Mouse (Mus musculus) neural tube, embryonic 11.5 days (tissue): ENCODE data around the gene Foxn3. TPM values are rescaled to one million over a fixed set of nuclear protein-coding genes. Genes with fewer than 3 reads are reported as not detected.

Experiments used
- ATAC-seq: fragments of 200-750 bp; cut with Nextera tagmentation; 2 replicates; pipeline ENCODE4 v1.8.0; 2017; ENCODE audit warnings: moderate number of reproducible peaks, mild to moderate bottlenecking, moderate TSS enrichment, moderate library complexity; ENCODE audit not compliant: insufficient read depth, low FRiP score, low TSS enrichment
- DNase-seq: peaks from one replicate; pipeline ENCODE4 v3.0.0-alpha.2; 2015; ENCODE audit warnings: low spot score
- H3K27ac ChIP-seq: fragments of 300-500 bp; sonication (generic); 2 replicates; pipeline ENCODE4 v1.5.1; 2014; ENCODE audit warnings: low read depth, mild to moderate bottlenecking, low read length
- H3K27me3 ChIP-seq: fragments of 300-500 bp; sonication (generic); 2 replicates; pipeline ENCODE4 v1.6.1; 2014; ENCODE audit warnings: mild to moderate bottlenecking, low read length, mixed read lengths; ENCODE audit not compliant: control insufficient read depth, insufficient read depth
- H3K36me3 ChIP-seq: fragments of 300-500 bp; sonication (generic); 2 replicates; pipeline ENCODE4 v1.6.1; 2014; ENCODE audit warnings: mild to moderate bottlenecking, low read length, moderate library complexity, mixed read lengths; ENCODE audit not compliant: control insufficient read depth, insufficient read depth
- H3K4me1 ChIP-seq: fragments of 300-500 bp; sonication (generic); 2 replicates; pipeline ENCODE4 v1.6.1; 2014; ENCODE audit warnings: low read length, mixed read lengths; ENCODE audit not compliant: control insufficient read depth, insufficient read depth
- H3K4me2 ChIP-seq: fragments of 300-500 bp; sonication (generic); 2 replicates; pipeline ENCODE4 v1.6.1; 2014; ENCODE audit warnings: low read depth, mild to moderate bottlenecking, moderate library complexity
- H3K4me3 ChIP-seq: fragments of 300-500 bp; sonication (generic); 2 replicates; pipeline ENCODE4 v1.5.1; 2014; ENCODE audit warnings: low read depth, low read length
- H3K9ac ChIP-seq: fragments of 300-500 bp; sonication (generic); 2 replicates; pipeline ENCODE4 v1.6.1; 2014; ENCODE audit warnings: mild to moderate bottlenecking, low read length
- H3K9me3 ChIP-seq: fragments of 300-500 bp; sonication (generic); 2 replicates; pipeline ENCODE4 v1.6.1; 2016; ENCODE audit warnings: low read length; ENCODE audit not compliant: control insufficient read depth
- WGBS: fragments of 180-500 bp; shearing (Covaris S2); extraction: QIAGEN DNeasy Blood & Tissue Kit; methylation state at CpG from one replicate; pipeline ENCODE4 v1.1.7; 2014; 5-methylcytosine and 5-hydroxymethylcytosine counted together
- polyA plus RNA-seq: library from polyadenylated mRNA; unstranded; fragments of >200 nt; fragmentation: Nextera tagmentation; extraction: Ambion mirVana; gene quantifications from 2 replicates; pipeline ENCODE4 v1.2.1, GENCODE M21; 2014

The Foxn3 gene
- polyA plus RNA-seq, 1 experiment from 2014 or later, result 85.8 TPM

- no peak for DNase-seq
- Histone ChIP-seq H3K4me2 (no peak overlapping the region), H3K9me3 (no peaks in the 10 kb centered on the region), H3K27ac (no peak overlapping the region), H3K9ac (no peak overlapping the region), H3K4me1 (0 out of 2 replicates have a peak, but pooled peaks cover 3% of the 10 kb centered on the region), H3K27me3 (no peaks in the 10 kb centered on the region), H3K4me3 (no peak overlapping the region), H3K36me3 (no peaks in the 10 kb centered on the region)
- ATAC-seq, result no peak
- 88% methylated on average over 7 of the region's 7 CpGs for WGBS
Measured at GRCm38 (mm10) chr12:99543421-99544195, 19.8 kb downstream of the Foxn3 start.

GRCm38 (mm10) chr12:99540201-99540600, 23.2 kb downstream of the Foxn3 start:
- 96% methylated on average over 4 of the region's 4 CpGs for WGBS
- H3K27ac ChIP-seq, result no peak overlapping the region
- no peak overlapping the region for H3K4me3 ChIP-seq
- H3K9me3 ChIP-seq, result peaks cover 4% of the 10 kb centered on the region
- H3K4me1 ChIP-seq, result no peaks in the 10 kb centered on the region
- H3K36me3 ChIP-seq, result no peaks in the 10 kb centered on the region
- no peak overlapping the region for H3K4me2 ChIP-seq
- no peak overlapping the region for H3K9ac ChIP-seq
- ATAC-seq, result no peak
- no peaks in the 10 kb centered on the region for H3K27me3 ChIP-seq
- DNase-seq, result no peak

GRCm38 (mm10) chr12:99537316-99537715, 26.1 kb downstream of the Foxn3 start:
- ATAC-seq, result no peak

GRCm38 (mm10) chr12:99536426-99536825, 27.0 kb downstream of the Foxn3 start:
- Histone ChIP-seq H3K4me1 (no peaks in the 10 kb centered on the region), H3K4me2 (no peak overlapping the region), H3K4me3 (no peak overlapping the region), H3K27me3 (no peaks in the 10 kb centered on the region), H3K9me3 (peaks cover 4% of the 10 kb centered on the region), H3K9ac (no peak overlapping the region), H3K27ac (no peak overlapping the region), H3K36me3 (no peaks in the 10 kb centered on the region)
- WGBS, result 95% methylated on average over 5 of the region's 5 CpGs
- ATAC-seq, result no peak
- no peak for DNase-seq

More at GRCm38 (mm10) chr12:99537316-99537715, 26.1 kb downstream of the Foxn3 start:
- Histone ChIP-seq H3K36me3 (no peaks in the 10 kb centered on the region), H3K27me3 (no peaks in the 10 kb centered on the region), H3K4me2 (no peak overlapping the region), H3K9me3 (peaks cover 4% of the 10 kb centered on the region), H3K9ac (no peak overlapping the region), H3K4me1 (no peaks in the 10 kb centered on the region), H3K4me3 (no peak overlapping the region), H3K27ac (no peak overlapping the region)
- 92% methylated on average over 6 of the region's 6 CpGs for WGBS
- DNase-seq, result no peak

- Histone ChIP-seq H3K4me1 (peaks cover 12% of the 10 kb centered on the region), H3K36me3 (no peaks in the 10 kb centered on the region), H3K9me3 (peaks cover 4% of the 10 kb centered on the region), H3K4me3 (no peak overlapping the region), H3K27ac (no peak overlapping the region), H3K27me3 (no peaks in the 10 kb centered on the region), H3K4me2 (no peak overlapping the region), H3K9ac (no peak overlapping the region)
- 92% methylated on average over 7 of the region's 7 CpGs for WGBS
- no peak for ATAC-seq
- no peak for DNase-seq
Measured at GRCm38 (mm10) chr12:99532342-99532741, 31.0 kb downstream of the Foxn3 start.

- Histone ChIP-seq H3K27ac (no peak overlapping the region), H3K4me1 (peaks cover 12% of the 10 kb centered on the region), H3K9me3 (no peaks in the 10 kb centered on the region), H3K9ac (no peak overlapping the region), H3K27me3 (no peaks in the 10 kb centered on the region), H3K4me2 (no peak overlapping the region), H3K36me3 (no peaks in the 10 kb centered on the region), H3K4me3 (no peak overlapping the region)
- ATAC-seq (no peak), DNase-seq (no peak)
- 46% methylated on average over 17 of the region's 17 CpGs for WGBS
Measured at GRCm38 (mm10) chr12:99529687-99530411, 33.5 kb downstream of the Foxn3 start.

- no peak for DNase-seq
Measured at GRCm38 (mm10) chr12:99528958-99529357, 34.4 kb downstream of the Foxn3 start.

GRCm38 (mm10) chr12:99527452-99527851, 35.9 kb downstream of the Foxn3 start:
- Histone ChIP-seq H3K36me3 (peaks cover 2% of the 10 kb centered on the region; the same call in 1 of the 2 replicates), H3K9me3 (no peaks in the 10 kb centered on the region), H3K27me3 (no peaks in the 10 kb centered on the region), H3K4me2 (no peak overlapping the region), H3K4me1 (peaks cover 12% of the 10 kb centered on the region), H3K9ac (no peak overlapping the region), H3K27ac (no peak overlapping the region), H3K4me3 (no peak overlapping the region)
- WGBS, result 82% methylated on average over 6 of the region's 6 CpGs
- no peak for ATAC-seq
- DNase-seq, result no peak

More at GRCm38 (mm10) chr12:99528958-99529357, 34.4 kb downstream of the Foxn3 start:
- no peaks in the 10 kb centered on the region for H3K9me3 ChIP-seq
- no peak overlapping the region for H3K4me3 ChIP-seq
- no peak overlapping the region for H3K27ac ChIP-seq
- H3K4me1 ChIP-seq, result peaks cover 12% of the 10 kb centered on the region
- H3K36me3 ChIP-seq, result no peaks in the 10 kb centered on the region
- H3K9ac ChIP-seq, result no peak overlapping the region
- H3K27me3 ChIP-seq, result no peaks in the 10 kb centered on the region
- ATAC-seq, result no peak; the same call in 1 of the 2 replicates
- H3K4me2 ChIP-seq, result no peak overlapping the region
- WGBS, result 38% methylated on average over 5 of the region's 5 CpGs
